Mouse (Mus musculus) kidney, embryonic 16.5 days (tissue): ENCODE results near the gene Med6. TPM values are rescaled to one million over a fixed set of nuclear protein-coding genes. Genes with fewer than 3 reads are reported as not detected.

Experiments used
- ATAC-seq: fragments of 200-750 bp; cut with Nextera tagmentation; 2 replicates; pipeline ENCODE4 v1.8.0; 2017; ENCODE audit warnings: moderate TSS enrichment; ENCODE audit not compliant: low FRiP score, low TSS enrichment
- H3K27ac ChIP-seq: fragments of 300-500 bp; sonication (generic); 2 replicates; pipeline ENCODE4 v1.5.1; 2014; ENCODE audit warnings: low read length
- H3K27me3 ChIP-seq: fragments of 300-500 bp; sonication (generic); 2 replicates; pipeline ENCODE4 v1.6.1; 2014; ENCODE audit warnings: low read length, control low read depth, mixed read lengths; ENCODE audit not compliant: insufficient read depth
- H3K36me3 ChIP-seq: fragments of 300-500 bp; sonication (generic); 2 replicates; pipeline ENCODE4 v1.6.1; 2014; ENCODE audit warnings: low read length, control low read depth, mixed read lengths; ENCODE audit not compliant: insufficient read depth
- H3K4me1 ChIP-seq: fragments of 300-500 bp; sonication (generic); 2 replicates; pipeline ENCODE4 v1.6.1; 2014; ENCODE audit warnings: low read length, control low read depth, mixed read lengths; ENCODE audit not compliant: insufficient read depth
- H3K4me2 ChIP-seq: fragments of 300-500 bp; sonication (generic); replicated peaks from 2 replicates; pipeline ENCODE4 v1.6.1; 2014; ENCODE audit warnings: low read depth, low read length
- H3K4me3 ChIP-seq: fragments of 300-500 bp; sonication (generic); 2 replicates; pipeline ENCODE4 v1.5.1; 2014; ENCODE audit warnings: mild to moderate bottlenecking, low read length
- H3K9ac ChIP-seq: fragments of 300-500 bp; sonication (generic); replicated peaks from 2 replicates; pipeline ENCODE4 v1.6.1; 2014; ENCODE audit warnings: low read length
- H3K9me3 ChIP-seq: fragments of 300-500 bp; sonication (generic); 2 replicates; pipeline ENCODE4 v1.6.1; 2016; ENCODE audit warnings: low read length, control low read depth
- WGBS: fragments of 180-500 bp; shearing (Covaris S2); extraction: QIAGEN DNeasy Blood & Tissue Kit; methylation state at CpG from one replicate; pipeline ENCODE4 v1.1.7; 2014; 5-methylcytosine and 5-hydroxymethylcytosine counted together
- polyA plus RNA-seq: library from polyadenylated mRNA; unstranded; fragments of >200 nt; fragmentation: Nextera tagmentation; extraction: Ambion mirVana; gene quantifications from 2 replicates; pipeline ENCODE4 v1.2.1, GENCODE M21; 2015

Med6 gene
- polyA plus RNA-seq = 60.8 and 63.9 TPM in 2 replicates

DNA sequence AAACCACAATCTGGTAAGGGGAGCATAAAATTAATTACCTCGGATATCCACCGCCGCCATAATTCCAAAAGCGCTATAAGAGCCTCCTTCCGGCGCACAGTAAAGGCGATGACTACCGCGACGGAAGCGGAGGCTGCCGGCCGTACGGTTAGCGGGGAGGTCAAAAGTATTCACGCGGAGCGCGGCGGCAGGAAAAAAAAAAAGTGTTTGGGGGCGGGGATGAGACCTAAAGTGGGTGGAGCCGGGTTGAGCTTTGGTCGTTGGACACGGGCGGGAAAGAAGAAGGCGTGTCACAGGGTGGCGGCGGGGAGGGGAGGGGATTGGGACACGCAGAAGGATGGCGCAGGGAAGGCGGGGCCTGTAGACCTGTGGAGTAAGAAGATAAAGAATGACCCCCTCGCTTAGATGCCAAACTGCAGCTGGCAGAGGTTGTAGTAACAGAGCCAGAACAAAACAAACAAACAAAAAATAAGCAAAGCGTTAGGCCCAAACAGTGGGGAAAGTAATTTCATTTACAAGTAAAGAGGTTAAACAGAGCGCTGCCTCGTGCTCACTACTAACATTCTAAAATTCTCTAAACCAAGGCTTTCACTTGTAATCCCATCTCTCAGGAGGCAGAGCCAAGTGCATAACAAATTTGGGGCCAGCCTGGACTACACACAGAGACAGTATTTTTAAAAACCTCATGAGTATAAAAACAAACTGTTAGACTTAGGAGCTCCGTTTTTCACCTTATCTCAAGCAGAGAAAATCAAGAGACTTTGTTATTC lies at the start of gene Med6:
Med6 (minus strand) TSS at position 107 of the 770 bp plus-strand sequence.
- H3K27me3 ChIP-seq = no peaks in the 10 kb centered on the region
- WGBS = 3% methylated on average over 35 of the region's 36 CpGs
- H3K27ac ChIP-seq = 0 out of 2 replicates have a peak within 1 kb of the TSS, but pooled peaks have one; percentile 38
- H3K36me3 ChIP-seq = 0 out of 2 replicates have a peak, but pooled peaks cover 9% of the 10 kb centered on the region
- H3K9me3 ChIP-seq = no peaks in the 10 kb centered on the region
- ATAC-seq = peak; percentile 99
- H3K9ac ChIP-seq = peak within 1 kb of the TSS; percentile 83
- peak within 1 kb of the TSS; percentile 95 for H3K4me3 ChIP-seq
- H3K4me2 ChIP-seq = peak within 1 kb of the TSS; percentile 77
- 0 out of 2 replicates have a peak, but pooled peaks cover 6% of the 10 kb centered on the region for H3K4me1 ChIP-seq

DNA sequence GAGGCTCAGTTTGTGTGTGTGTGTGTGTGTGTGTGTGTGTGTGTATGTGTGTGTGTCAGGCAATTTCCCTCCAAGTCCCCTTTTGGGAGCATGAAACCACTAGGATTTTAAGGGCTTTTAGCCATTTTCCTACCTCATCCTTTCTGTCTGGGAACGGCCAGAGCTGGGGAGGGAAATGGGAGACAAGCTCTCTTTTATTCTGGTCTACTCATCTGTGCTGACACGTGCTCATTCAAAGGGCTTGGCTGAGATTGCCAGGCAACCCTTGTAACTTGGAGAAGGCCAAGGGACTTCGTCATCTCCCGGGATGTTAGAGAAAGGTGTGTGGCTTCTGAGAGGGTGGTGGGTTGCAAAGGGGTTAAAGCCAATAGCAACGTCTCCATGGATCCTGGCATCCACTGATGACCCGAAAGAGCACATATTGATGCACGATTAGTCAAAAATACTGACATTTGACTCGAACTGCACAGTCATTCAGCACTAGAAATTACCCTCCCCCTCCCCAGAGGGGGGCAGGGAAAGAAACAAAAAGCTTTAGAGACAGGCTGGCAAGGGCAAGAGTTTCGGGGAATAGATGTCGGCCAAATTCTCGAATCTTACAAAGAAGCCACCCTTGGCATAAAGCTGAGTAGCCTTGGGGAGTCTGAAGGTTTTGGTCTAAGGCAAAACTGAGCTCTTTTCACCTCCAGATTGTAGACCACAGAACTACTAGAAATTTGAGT lies 47.7 kb upstream of the Med6 start:
- H3K9me3 ChIP-seq = no peaks in the 10 kb centered on the region
- no peaks in the 10 kb centered on the region for H3K27me3 ChIP-seq
- no peak overlapping the region for H3K4me2 ChIP-seq
- no peak overlapping the region for H3K9ac ChIP-seq
- WGBS = 78% methylated on average over 11 of the region's 11 CpGs
- no peak overlapping the region for H3K27ac ChIP-seq
- no peak overlapping the region for H3K4me3 ChIP-seq
- H3K36me3 ChIP-seq = no peaks in the 10 kb centered on the region
- no peak for ATAC-seq
- no peaks in the 10 kb centered on the region for H3K4me1 ChIP-seq

DNA sequence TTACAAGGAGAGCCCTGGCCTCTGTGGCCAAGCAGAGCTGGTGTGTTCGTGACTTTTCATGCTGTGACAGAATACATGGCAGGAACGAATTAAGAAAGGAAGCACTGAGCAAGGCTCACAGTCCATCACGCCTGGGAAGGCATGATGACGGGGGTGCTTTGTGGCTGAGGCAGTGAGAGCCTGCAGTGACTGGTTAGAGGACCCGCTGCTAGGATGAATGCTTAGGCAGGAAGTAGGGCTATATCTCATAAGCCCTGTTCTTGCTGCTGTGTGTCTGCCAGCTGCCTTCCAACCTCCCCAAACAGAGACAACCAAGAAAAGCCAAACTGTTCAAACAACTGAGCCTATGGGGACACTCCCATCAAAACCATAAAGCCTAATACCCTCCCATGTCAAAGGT lies 45.8 kb upstream of the Med6 start:
- Histone ChIP-seq H3K9ac (no peak overlapping the region), H3K4me2 (no peak overlapping the region), H3K9me3 (no peaks in the 10 kb centered on the region), H3K27me3 (no peaks in the 10 kb centered on the region), H3K4me1 (no peaks in the 10 kb centered on the region), H3K4me3 (no peak overlapping the region), H3K36me3 (no peaks in the 10 kb centered on the region), H3K27ac (no peak overlapping the region)
- 58% methylated on average over 5 of the region's 5 CpGs for WGBS
- ATAC-seq = no peak

DNA sequence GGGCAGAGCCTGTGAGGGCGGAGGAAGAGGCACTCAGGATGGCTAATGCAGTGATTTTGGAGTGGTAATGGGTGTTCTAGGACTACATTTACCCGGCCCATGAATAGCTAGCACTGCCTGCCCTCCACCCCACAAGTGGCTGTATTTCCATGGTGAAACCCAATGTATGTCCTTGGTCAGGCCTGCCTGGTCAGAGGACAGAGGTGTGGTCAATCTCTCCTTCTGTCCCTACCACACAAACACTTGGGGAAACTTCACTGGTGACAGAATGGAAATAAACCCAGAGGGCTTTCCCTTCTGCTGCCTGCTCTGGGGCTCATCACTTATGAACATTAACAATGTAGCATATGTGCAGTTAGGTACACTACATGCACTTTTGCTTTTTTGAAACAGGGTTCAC lies 38.4 kb upstream of the Med6 start:
- H3K27me3 ChIP-seq = peaks cover 51% of the 10 kb centered on the region
- no peaks in the 10 kb centered on the region for H3K9me3 ChIP-seq
- H3K9ac ChIP-seq = no peak overlapping the region
- ATAC-seq = no peak
- peaks cover 11% of the 10 kb centered on the region for H3K4me1 ChIP-seq
- H3K4me2 ChIP-seq = no peak overlapping the region
- WGBS = 70% methylated on average over 2 of the region's 2 CpGs
- H3K4me3 ChIP-seq = no peak overlapping the region
- no peaks in the 10 kb centered on the region for H3K36me3 ChIP-seq
- no peak overlapping the region for H3K27ac ChIP-seq

DNA sequence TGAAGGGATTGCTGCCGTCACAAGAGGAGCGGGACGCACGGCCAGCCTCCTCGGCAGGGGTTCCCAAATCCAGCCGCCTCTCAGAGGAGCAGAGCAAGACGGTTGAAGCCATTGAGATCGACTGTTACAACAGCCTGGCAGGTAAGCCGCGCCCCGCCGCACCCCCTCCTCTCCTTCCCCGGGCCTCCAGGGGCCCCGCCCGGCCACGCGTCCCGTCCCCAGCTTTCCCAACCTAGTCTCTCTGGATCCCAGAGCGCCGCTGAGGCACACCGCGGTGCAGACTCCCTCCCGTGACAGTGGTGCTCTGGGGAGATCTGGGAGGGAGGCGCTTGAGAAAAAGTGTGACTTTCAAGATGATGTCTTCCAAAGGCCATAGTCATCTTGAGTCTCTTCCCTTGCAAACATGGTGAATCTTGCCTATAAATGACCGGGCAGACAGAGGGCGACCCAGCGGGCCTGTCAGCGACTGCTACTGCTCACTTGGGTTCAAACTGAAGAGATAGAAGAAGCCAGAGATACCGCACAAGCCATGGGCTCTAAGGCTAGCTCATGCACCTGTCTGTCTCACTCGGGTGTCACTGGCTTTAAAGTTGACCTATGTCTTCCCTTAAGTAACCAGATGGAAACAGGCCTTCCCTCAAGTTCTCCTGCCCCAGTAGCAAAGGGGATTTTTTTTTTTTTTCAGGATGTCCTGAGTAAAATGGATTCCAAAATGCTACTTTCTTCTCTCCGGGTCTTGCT lies 37.0 kb upstream of the Med6 start:
- Histone ChIP-seq H3K4me1 (peaks cover 11% of the 10 kb centered on the region), H3K4me2 (peak overlapping the region; percentile 98), H3K27me3 (peaks cover 56% of the 10 kb centered on the region), H3K27ac (no peak overlapping the region), H3K9ac (peak overlapping the region; percentile 68), H3K4me3 (peak overlapping the region; percentile 60), H3K9me3 (no peaks in the 10 kb centered on the region), H3K36me3 (no peaks in the 10 kb centered on the region)
- peak; percentile 15; the same call in 1 of the 2 replicates for ATAC-seq
- WGBS = 2% methylated on average over 31 of the region's 31 CpGs

DNA sequence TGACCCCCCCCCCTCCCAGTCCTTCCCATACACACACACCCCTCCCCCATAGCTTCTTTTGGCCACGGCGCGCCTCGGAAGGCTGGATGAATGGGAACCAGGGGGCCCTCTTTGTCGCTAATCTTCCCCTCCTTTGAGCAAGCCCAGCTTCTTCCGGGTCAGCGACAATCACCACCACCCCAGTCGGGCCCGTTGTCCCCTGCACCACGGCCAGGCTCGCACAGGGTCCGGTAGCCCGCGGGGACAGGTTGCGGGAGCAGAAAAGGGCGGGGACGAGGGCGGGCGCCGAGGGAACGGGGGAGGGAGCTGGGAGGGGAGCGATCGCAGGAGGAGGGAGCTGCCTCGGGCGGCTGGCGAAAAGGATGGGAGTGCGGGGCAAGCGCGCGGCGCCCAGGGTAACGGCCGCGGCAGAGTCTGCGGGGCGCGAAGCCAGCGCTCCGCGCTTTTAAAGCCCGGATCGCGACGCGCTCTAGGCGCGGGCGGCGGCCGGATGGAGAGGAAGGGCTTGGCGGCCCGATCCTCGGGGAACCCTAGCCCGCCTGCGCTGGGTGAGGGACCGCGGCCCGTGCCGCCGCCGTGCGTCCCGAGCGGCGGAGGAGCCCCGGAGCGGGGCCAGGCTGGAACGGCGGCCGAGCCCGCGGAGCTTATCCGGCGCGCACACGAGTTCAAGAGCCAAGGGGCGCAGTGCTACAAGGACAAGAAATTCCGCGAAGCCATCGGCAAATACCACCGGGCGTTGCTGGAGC lies 36.3 kb upstream of the Med6 start, which contains the start of gene Ttc9:
Ttc9 (plus strand) TSS at position 335 of the 746 bp plus-strand sequence.
- no peaks in the 10 kb centered on the region for H3K36me3 ChIP-seq
- ATAC-seq = peak; percentile 71

DNA sequence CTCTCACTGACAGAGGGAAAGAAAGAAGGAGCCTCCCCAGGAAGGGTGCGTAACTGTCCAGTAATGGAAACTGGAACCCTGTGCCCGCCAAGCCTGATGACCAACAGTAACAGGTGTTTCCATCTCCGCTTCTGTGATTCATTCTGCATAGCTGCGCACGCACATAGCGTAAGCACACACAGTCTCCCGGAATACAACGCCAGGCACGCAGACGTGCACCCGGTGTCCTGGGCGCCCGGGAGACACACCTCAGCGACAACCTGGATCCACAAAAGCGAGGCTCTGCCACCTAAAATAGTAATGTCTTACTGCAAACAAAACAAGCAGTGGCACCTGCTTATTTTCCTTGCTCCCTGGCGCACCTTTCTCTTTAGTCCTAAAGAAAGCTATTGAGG lies 35.7 kb upstream of the Med6 start:
- WGBS = 1% methylated on average over 16 of the region's 16 CpGs
- H3K27me3 ChIP-seq = peaks cover 61% of the 10 kb centered on the region
- peak overlapping the region; percentile 98 for H3K4me2 ChIP-seq
- H3K9ac ChIP-seq = 0 out of 2 replicates have a peak overlapping the region, but pooled peaks have one; percentile 68
- ATAC-seq = peak; percentile 51; the same call in 1 of the 2 replicates
- H3K4me3 ChIP-seq = peak overlapping the region; percentile 60
- no peak overlapping the region for H3K27ac ChIP-seq
- peaks cover 11% of the 10 kb centered on the region for H3K4me1 ChIP-seq
- no peaks in the 10 kb centered on the region for H3K9me3 ChIP-seq
- H3K36me3 ChIP-seq = no peaks in the 10 kb centered on the region

More for the DNA sequence above, 36.3 kb upstream of the Med6 start, which contains the start of gene Ttc9:
- H3K4me3 ChIP-seq = peak within 1 kb of the TSS; percentile 60
- H3K27me3 ChIP-seq = peaks cover 56% of the 10 kb centered on the region
- under 1% methylated on average over 66 of the region's 82 CpGs for WGBS
- peak within 1 kb of the TSS; percentile 68 for H3K9ac ChIP-seq
- H3K9me3 ChIP-seq = no peaks in the 10 kb centered on the region
- H3K4me1 ChIP-seq = peaks cover 11% of the 10 kb centered on the region
- H3K4me2 ChIP-seq = peak within 1 kb of the TSS; percentile 98
- H3K27ac ChIP-seq = no peak within 1 kb of the TSS

DNA sequence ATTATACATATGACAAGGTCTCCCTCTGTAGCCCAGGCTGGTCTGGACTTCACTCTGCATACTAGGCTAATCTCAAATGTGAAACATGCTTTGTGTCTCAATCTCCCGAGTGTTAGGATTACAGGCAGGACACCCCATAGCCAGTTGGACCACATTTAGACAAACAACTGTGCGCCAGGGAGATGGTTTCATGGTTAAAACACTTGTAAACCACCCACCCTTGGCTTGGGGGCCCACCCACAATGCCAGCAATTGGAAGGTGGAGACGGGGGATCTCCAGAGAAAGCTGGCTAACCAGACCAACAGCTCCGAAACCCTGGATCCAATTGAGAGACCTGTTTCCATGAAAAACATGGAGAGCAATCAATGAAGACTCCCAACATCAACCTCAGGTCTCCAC lies 33.3 kb upstream of the Med6 start:
- Histone ChIP-seq H3K27me3 (peaks cover 53% of the 10 kb centered on the region), H3K4me1 (peaks cover 11% of the 10 kb centered on the region)
- 80% methylated on average over 4 of the region's 4 CpGs for WGBS

DNA sequence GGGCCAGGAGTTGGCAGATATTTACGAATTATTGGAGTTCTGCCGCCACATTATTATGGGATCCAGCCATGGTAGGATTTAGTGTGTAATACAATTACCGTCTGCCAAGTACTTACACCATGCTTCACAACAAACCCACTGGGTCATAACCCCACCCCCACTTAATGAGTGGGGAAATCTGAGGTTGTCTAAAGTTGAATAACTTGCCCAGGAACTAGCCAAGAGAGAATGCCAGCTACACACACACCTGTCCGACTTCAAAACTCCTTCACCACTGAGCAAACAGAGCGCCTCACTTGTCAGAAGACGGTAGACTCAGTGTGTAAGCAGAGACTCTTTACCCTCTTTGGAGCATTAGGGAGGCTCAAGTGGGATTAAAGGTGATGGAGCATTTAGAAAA lies 32.6 kb upstream of the Med6 start:
- no peak overlapping the region for H3K9ac ChIP-seq
- no peak overlapping the region for H3K27ac ChIP-seq
- no peak overlapping the region for H3K4me2 ChIP-seq
- H3K4me1 ChIP-seq = peaks cover 11% of the 10 kb centered on the region
- 80% methylated on average over 6 of the region's 6 CpGs for WGBS
- no peak for ATAC-seq
- H3K9me3 ChIP-seq = no peaks in the 10 kb centered on the region
- peaks cover 47% of the 10 kb centered on the region for H3K27me3 ChIP-seq
- no peaks in the 10 kb centered on the region for H3K36me3 ChIP-seq
- no peak overlapping the region for H3K4me3 ChIP-seq

More for the DNA sequence above, 33.3 kb upstream of the Med6 start:
- no peak for ATAC-seq
- Histone ChIP-seq H3K36me3 (no peaks in the 10 kb centered on the region), H3K27ac (no peak overlapping the region), H3K4me2 (no peak overlapping the region), H3K4me3 (no peak overlapping the region), H3K9ac (no peak overlapping the region), H3K9me3 (no peaks in the 10 kb centered on the region)
